Mouse (Mus musculus): ENCODE measurements at regions not wholly inside any gene's neighbourhood (a gene's known extent, or its start where the extent isn't known, plus 50 kb on each side); places are given as distances from the start of the nearest gene placed in this dataset.

GRCm38 (mm10) chr10:117451396-117452185 is 71.8 kb upstream of the Cpsf6 start:
- TF ChIP-seq POLR2A (IDR thresholded peaks at IDR 0.05; ENCODE audit: borderline replicate concordance, extremely low read depth, low read depth, low read length) = no peak
- TF ChIP-seq CTCF (IDR thresholded peaks at IDR 0.05; ENCODE audit: insufficient read depth, low read length) = no peak
